8 mouse cellular contexts compared by ENCODE assay signal in genomic region chr1:135669803-135670202, GRCm38 (mm10). TPM values are rescaled to one million over a fixed set of nuclear protein-coding genes. Genes with fewer than 3 reads are reported as not detected.
DNase-seq lines count a peak whose midpoint lies in the region; ATAC-seq and TF ChIP-seq lines count a peak whose summit lies in the region.

No protein-coding gene starts in this region.

- H3K36me3 ChIP-seq in heart, embryonic 13.5 days: no peaks in the 10 kb centered on the region
- no peaks in the 10 kb centered on the region for H3K36me3 ChIP-seq in stomach, postnatal 0 days (ENCODE audit: control insufficient read depth, insufficient read depth, low read length)
- H3K36me3 ChIP-seq in intestine, embryonic 16.5 days (ENCODE audit: control insufficient read depth, insufficient read depth, low read length): no peaks in the 10 kb centered on the region

- DNase-seq in lung, adult 18-20 months: peak; percentile 59 to 62
- DNase-seq in lung, postnatal 25 days (ENCODE audit: low spot score): no peak
- peak; percentile 38 for DNase-seq in brain, adult 2 months (ENCODE audit: low read depth, low spot score)
- peak; percentile 68 to 79 for DNase-seq in kidney, postnatal 4 days
- DNase-seq in stomach, postnatal 0 days (ENCODE audit: low spot score): no peak
- no peak for DNase-seq in left cerebral cortex, adult 8-10 months (ENCODE audit: low spot score in 2 of 2)

- H3K27me3 ChIP-seq in heart, embryonic 13.5 days (replicated peaks): no peaks in the 10 kb centered on the region
- no peaks in the 10 kb centered on the region for H3K27me3 ChIP-seq in stomach, postnatal 0 days (ENCODE audit: control insufficient read depth, insufficient read depth, low read length)
- H3K27me3 ChIP-seq in intestine, embryonic 16.5 days (replicated peaks; ENCODE audit: control insufficient read depth, insufficient read depth, low read length): no peaks in the 10 kb centered on the region

- no peak for ATAC-seq in heart, embryonic 13.5 days (ENCODE audit: extremely low read depth, insufficient number of reproducible peaks, low FRiP score, low TSS enrichment)
- no peak for ATAC-seq in stomach, postnatal 0 days (ENCODE audit: low FRiP score, low TSS enrichment)
- ATAC-seq in intestine, embryonic 16.5 days: no peak

- no peak overlapping the region for H3K9ac ChIP-seq in heart, embryonic 13.5 days
- H3K9ac ChIP-seq in stomach, postnatal 0 days (ENCODE audit: low read length): no peak overlapping the region
- no peak overlapping the region for H3K9ac ChIP-seq in intestine, embryonic 16.5 days (ENCODE audit: low read depth, low read length)

- H3K9me3 ChIP-seq in heart, embryonic 13.5 days: no peaks in the 10 kb centered on the region
- no peaks in the 10 kb centered on the region for H3K9me3 ChIP-seq in stomach, postnatal 0 days (ENCODE audit: control insufficient read depth, low read length)
- no peaks in the 10 kb centered on the region for H3K9me3 ChIP-seq in intestine, embryonic 16.5 days (ENCODE audit: control insufficient read depth, low read length)

- no peak for TF ChIP-seq EP300 in stomach, postnatal 0 days (optimal IDR thresholded peaks at IDR 0.05)

- peaks cover 76% of the 10 kb centered on the region for H3K4me1 ChIP-seq in heart, embryonic 13.5 days
- H3K4me1 ChIP-seq in stomach, postnatal 0 days (replicated peaks; ENCODE audit: control insufficient read depth, insufficient read depth): peaks cover 3% of the 10 kb centered on the region; the same call in 1 of the 2 replicates
- peaks cover 22% of the 10 kb centered on the region for H3K4me1 ChIP-seq in intestine, embryonic 16.5 days (ENCODE audit: control insufficient read depth, insufficient read depth, low read length)

- H3K4me3 ChIP-seq in heart, embryonic 13.5 days: no peak overlapping the region
- no peak overlapping the region for H3K4me3 ChIP-seq in stomach, postnatal 0 days (ENCODE audit: low read depth, low read length)
- no peak overlapping the region for H3K4me3 ChIP-seq in intestine, embryonic 16.5 days (ENCODE audit: low read length)

- TF ChIP-seq CTCF in stomach, postnatal 0 days (IDR thresholded peaks at IDR 0.05; ENCODE audit: low read depth): no peak

- 49% methylated on average over 7 of the region's 7 CpGs for WGBS in heart, embryonic 13.5 days
- 49% methylated on average over 7 of the region's 7 CpGs for WGBS in stomach, postnatal 0 days
- 48% methylated on average over 7 of the region's 7 CpGs for WGBS in intestine, embryonic 16.5 days

- H3K4me2 ChIP-seq in heart, embryonic 13.5 days: peak overlapping the region; percentile 52
- H3K4me2 ChIP-seq in stomach, postnatal 0 days (replicated peaks; ENCODE audit: low read depth): 0 out of 2 replicates have a peak overlapping the region, but pooled peaks have one; percentile 29
- no peak overlapping the region for H3K4me2 ChIP-seq in intestine, embryonic 16.5 days (ENCODE audit: low read depth, low read length)

- peak overlapping the region; percentile 46; the same call in 1 of the 2 replicates for H3K27ac ChIP-seq in heart, embryonic 13.5 days (replicated peaks)
- no peak overlapping the region for H3K27ac ChIP-seq in stomach, postnatal 0 days (replicated peaks)
- no peak overlapping the region for H3K27ac ChIP-seq in intestine, embryonic 16.5 days (ENCODE audit: low read length)

RNA-seq across cellular contexts. Expression of gene Csrp1, which starts 50.1 kb away (rescaled TPM):
- polyA plus RNA-seq in heart, embryonic 13.5 days (2015; fragmentation: Nextera tagmentation; extraction: Ambion mirVana): 207 and 208 TPM in 2 replicates
- 418 and 496 TPM in 2 replicates for polyA plus RNA-seq in stomach, postnatal 0 days (2015; fragmentation: Nextera tagmentation; extraction: Ambion mirVana)
- 215 TPM in 2 replicates for polyA plus RNA-seq in intestine, embryonic 16.5 days (2015; fragmentation: Nextera tagmentation; extraction: Ambion mirVana)
- 100 to 1,000 TPM; 277 to 320 (median 278) TPM for total RNA-seq in left cerebral cortex, adult 8-10 months (2022)

Comparison
In these comparisons a context has a peak if more than half of its experiments do, and no peak if none do; other contexts are left out.
1. DNase-seq: peak in lung, adult 18-20 months (2 of 2), brain, adult 2 months (single experiment) and kidney, postnatal 4 days (2 of 2); none in lung, postnatal 25 days (single experiment), stomach, postnatal 0 days (single experiment) and left cerebral cortex, adult 8-10 months (0 of 2).